In the genomic region with DNA sequence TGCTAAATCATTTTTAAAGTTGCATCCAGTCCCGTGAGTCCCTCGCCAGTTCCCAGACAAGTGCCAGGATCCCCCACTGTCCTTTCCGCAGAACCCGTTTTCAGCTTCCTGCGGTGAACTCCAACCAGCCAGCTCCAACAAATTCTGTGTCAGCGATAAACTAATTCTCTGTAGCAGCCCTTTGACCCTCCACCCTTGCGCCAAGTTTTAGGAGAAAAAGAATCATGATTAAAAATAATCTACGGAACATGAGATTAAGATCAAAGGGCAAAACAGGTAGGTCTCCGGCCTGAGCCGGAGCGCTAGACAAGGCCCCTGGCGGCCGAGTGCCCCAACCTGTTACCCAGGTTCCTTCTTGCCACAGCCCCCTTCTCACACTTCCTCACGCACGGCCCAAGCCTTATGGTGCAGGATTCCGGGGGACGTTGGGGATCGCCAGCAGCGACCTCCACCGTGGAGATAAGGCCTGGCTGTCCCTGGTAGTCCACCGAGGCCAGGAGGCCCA, we compare ENCODE assay signal across 7 mouse cellular contexts. TPM values are rescaled to one million over a fixed set of nuclear protein-coding genes. Genes with fewer than 3 reads are reported as not detected.
A peak's percentile ranks its signal among the peaks of the same experiment; 100 is the strongest.
DNase-seq lines count a peak whose midpoint lies in the region; ATAC-seq lines count a peak whose summit lies in the region.

No protein-coding gene starts in this region.

- under 1% methylated on average over 21 of the region's 21 CpGs for WGBS in forebrain, embryonic 16.5 days
- WGBS in midbrain, embryonic 12.5 days, result 0% methylated on average over 21 of the region's 21 CpGs

- H3K4me3 ChIP-seq in forebrain, embryonic 16.5 days (replicated peaks; ENCODE audit: low read length), result peak overlapping the region; percentile 95
- peak overlapping the region; percentile 86 for H3K4me3 ChIP-seq in midbrain, embryonic 12.5 days

- peak; percentile 70 for ATAC-seq in forebrain, embryonic 16.5 days
- peak; percentile 71 for ATAC-seq in midbrain, embryonic 12.5 days (ENCODE audit: low FRiP score, low read depth)

- no peaks in the 10 kb centered on the region; the same call in 1 of the 2 replicates for H3K36me3 ChIP-seq in forebrain, embryonic 16.5 days (ENCODE audit: control insufficient read depth, insufficient read depth)
- H3K36me3 ChIP-seq in midbrain, embryonic 12.5 days, result peaks cover 19% of the 10 kb centered on the region

- H3K9ac ChIP-seq in forebrain, embryonic 16.5 days (replicated peaks; ENCODE audit: low read depth, low read length), result peak overlapping the region; percentile 89
- H3K9ac ChIP-seq in midbrain, embryonic 12.5 days (replicated peaks), result peak overlapping the region; percentile 82

- DNase-seq in ovary, postnatal 10 days (ENCODE audit: low spot score), result peak; percentile 11
- DNase-seq in ovary, adult 18-20 months (ENCODE audit: low spot score), result no peak
- DNase-seq in cerebellum, adult 9-10 months, result peak; percentile 54
- peak; percentile 60 to 76 for DNase-seq in kidney, postnatal 25 days
- DNase-seq in thymus, postnatal 14 days, result no peak

- H3K27ac ChIP-seq in forebrain, embryonic 16.5 days (ENCODE audit: low read length), result peak overlapping the region; percentile 90
- H3K27ac ChIP-seq in midbrain, embryonic 12.5 days (replicated peaks), result peak overlapping the region; percentile 90

- no peaks in the 10 kb centered on the region for H3K27me3 ChIP-seq in forebrain, embryonic 16.5 days (replicated peaks; ENCODE audit: control insufficient read depth, insufficient read depth, low read length)
- H3K27me3 ChIP-seq in midbrain, embryonic 12.5 days, result no peaks in the 10 kb centered on the region

- H3K4me1 ChIP-seq in forebrain, embryonic 16.5 days (replicated peaks; ENCODE audit: control insufficient read depth, insufficient read depth, low read length), result peaks cover 22% of the 10 kb centered on the region
- H3K4me1 ChIP-seq in midbrain, embryonic 12.5 days, result peaks cover 27% of the 10 kb centered on the region

- peak overlapping the region; percentile 68 for H3K4me2 ChIP-seq in forebrain, embryonic 16.5 days (ENCODE audit: low read length)
- H3K4me2 ChIP-seq in midbrain, embryonic 12.5 days (replicated peaks), result peak overlapping the region; percentile 76

- no peaks in the 10 kb centered on the region for H3K9me3 ChIP-seq in forebrain, embryonic 16.5 days (ENCODE audit: control insufficient read depth, low read length)
- no peaks in the 10 kb centered on the region for H3K9me3 ChIP-seq in midbrain, embryonic 12.5 days

RNA-seq across cellular contexts. Expression of gene Arl6ip1, which starts 0.5 kb away (rescaled TPM):
- 497 and 550 TPM in 2 replicates for polyA plus RNA-seq in forebrain, embryonic 16.5 days (2015; fragmentation: Nextera tagmentation; extraction: Ambion mirVana)
- polyA plus RNA-seq in midbrain, embryonic 12.5 days (2016; fragmentation: Nextera tagmentation; extraction: Ambion mirVana), result 505 and 557 TPM in 2 replicates

RNA-seq across cellular contexts. Expression of gene Rps15a, which starts 13.0 kb away (rescaled TPM):
- 414 and 460 TPM in 2 replicates for polyA plus RNA-seq in forebrain, embryonic 16.5 days (2015; fragmentation: Nextera tagmentation; extraction: Ambion mirVana)
- 523 and 525 TPM in 2 replicates for polyA plus RNA-seq in midbrain, embryonic 12.5 days (2016; fragmentation: Nextera tagmentation; extraction: Ambion mirVana)

Comparison
In these comparisons a context has a peak if more than half of its experiments do, and no peak if none do; other contexts are left out.
1. DNase-seq: peak in ovary, postnatal 10 days (single experiment), cerebellum, adult 9-10 months (single experiment) and kidney, postnatal 25 days (2 of 2); none in ovary, adult 18-20 months (single experiment) and thymus, postnatal 14 days (single experiment).